Mouse (Mus musculus) cerebellum, postnatal 36 days (tissue): ENCODE results near the gene 1110008P14Rik.
"Not testable (repeated sequence)": the region's sequence is repeated elsewhere in the genome, so short reads cannot be mapped to it uniquely, and the experiment has no call there.

Experiments used
- DNase-seq, 2 experiments: peaks; one replicate each; pipeline ENCODE4 v3.0.0; 2021 to 2022; ENCODE audit warnings: mixed read lengths in 2 of 2

1110008P14Rik gene

DNA sequence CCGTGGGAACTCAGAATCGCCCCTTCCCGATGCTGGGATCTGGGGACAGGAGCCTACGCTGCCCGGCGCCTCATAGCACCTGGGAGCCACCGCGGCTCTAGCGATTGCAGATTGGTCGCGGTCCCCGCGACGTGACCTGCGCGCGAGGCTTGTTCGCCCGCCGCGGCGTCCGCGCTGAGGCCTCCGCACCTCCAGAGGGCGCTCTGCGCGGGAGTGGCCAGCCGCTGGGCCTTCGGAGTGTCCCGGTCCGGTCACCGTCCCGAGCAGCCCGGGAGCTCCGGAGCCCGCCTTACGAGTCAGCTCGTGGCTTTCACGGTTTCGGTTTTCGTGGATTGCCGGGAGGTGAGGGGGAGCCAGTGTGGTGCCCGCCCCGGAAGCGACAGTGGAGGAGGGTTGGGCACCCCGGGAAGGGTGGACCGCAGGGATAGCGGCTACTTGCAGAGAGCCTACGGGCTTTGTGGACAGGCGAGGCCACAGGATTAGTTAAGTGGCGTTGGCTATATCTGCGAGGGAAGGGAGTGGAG, 18.9 kb downstream of the 1110008P14Rik start:
- DNase-seq: peak; percentile 96

- not testable (repeated sequence) for DNase-seq
These were observed 19.5 kb downstream of the 1110008P14Rik start for GRCm38 (mm10) chr2:32362274-32362673.

GRCm38 (mm10) chr2:32361437-32361836, 20.3 kb downstream of the 1110008P14Rik start:
- peak; percentile 88 to 90 for DNase-seq

GRCm38 (mm10) chr2:32360741-32361140, 21.0 kb downstream of the 1110008P14Rik start:
- DNase-seq: peak; percentile 80 to 84

- no peak for DNase-seq
These were observed 23.4 kb downstream of the 1110008P14Rik start for GRCm38 (mm10) chr2:32358381-32358780.

DNA sequence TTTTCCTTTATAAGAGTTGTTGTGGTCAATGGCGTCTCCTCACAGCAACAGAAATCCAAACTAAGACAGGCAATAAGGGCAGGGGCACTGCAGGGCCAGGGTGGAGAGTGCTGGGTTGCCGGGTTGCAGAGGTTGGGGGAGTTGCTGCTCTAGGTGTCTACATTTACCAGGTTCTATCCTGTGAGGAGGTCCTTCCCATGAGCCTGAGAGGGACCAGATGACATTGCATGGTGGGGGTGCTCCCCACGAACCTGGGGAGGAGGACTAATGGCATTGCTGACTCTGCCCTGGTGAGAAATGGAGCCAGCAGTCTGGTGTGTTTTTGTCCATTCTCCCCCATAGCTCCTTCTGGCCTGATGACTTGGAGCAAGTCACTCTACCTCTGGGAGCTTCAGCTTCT, 24.0 kb downstream of the 1110008P14Rik start:
- no peak for DNase-seq

DNA sequence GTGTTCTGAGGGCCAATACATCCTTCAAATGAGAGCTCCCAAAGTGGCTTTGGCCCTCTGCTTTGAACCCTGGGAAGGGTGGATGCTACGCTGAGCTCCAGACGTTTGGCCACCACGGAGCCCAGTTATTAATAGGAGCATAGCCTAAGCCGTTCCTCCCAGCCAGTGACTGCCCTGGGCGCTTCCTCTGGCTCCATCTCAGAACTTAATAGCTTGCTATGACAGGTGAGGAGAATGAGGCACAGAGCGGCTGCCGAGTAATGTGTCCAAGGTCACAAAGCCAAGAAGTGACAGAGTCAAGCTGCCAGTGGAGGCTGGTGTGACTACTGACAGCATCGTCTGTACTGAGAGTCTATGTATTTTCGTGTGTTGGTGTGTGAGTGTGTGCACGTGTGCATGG, 25.5 kb downstream of the 1110008P14Rik start:
- DNase-seq: no peak

DNA sequence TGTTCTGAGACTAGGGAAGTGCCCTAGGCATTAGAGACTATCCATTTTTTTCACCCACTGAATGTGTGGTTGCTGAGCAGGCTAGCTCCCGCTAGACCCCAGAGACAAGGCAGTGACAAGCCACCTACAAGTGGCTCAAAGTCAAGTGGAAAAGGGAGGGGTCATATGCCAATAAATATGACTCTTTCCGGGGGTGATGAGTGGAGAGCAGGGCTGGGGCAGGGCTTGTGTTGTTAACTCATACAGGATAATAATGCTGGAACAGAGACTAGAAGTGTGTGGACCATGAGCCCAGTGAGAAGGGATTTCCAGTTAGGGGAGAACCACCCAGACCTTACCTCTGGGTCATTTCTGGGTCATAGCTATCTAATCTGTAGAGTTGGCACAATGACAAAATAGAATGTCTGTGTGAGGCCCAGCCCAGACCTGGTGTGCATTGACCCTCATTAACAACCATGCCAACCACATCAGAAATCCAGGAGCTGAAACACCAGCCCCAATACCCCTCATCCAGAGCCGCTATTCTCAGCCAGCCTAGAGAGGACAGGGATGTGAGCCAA, 27.3 kb downstream of the 1110008P14Rik start:
- no peak for DNase-seq

- no peak for DNase-seq
These were observed 27.9 kb downstream of the 1110008P14Rik start for GRCm38 (mm10) chr2:32353836-32354235.

- peak; percentile 98 for DNase-seq
These were observed 28.7 kb downstream of the 1110008P14Rik start, which contains the start of gene Dnm1 for GRCm38 (mm10) chr2:32353007-32353542. Gene Dnm1 (minus strand): TSS chr2:32353338.

DNA sequence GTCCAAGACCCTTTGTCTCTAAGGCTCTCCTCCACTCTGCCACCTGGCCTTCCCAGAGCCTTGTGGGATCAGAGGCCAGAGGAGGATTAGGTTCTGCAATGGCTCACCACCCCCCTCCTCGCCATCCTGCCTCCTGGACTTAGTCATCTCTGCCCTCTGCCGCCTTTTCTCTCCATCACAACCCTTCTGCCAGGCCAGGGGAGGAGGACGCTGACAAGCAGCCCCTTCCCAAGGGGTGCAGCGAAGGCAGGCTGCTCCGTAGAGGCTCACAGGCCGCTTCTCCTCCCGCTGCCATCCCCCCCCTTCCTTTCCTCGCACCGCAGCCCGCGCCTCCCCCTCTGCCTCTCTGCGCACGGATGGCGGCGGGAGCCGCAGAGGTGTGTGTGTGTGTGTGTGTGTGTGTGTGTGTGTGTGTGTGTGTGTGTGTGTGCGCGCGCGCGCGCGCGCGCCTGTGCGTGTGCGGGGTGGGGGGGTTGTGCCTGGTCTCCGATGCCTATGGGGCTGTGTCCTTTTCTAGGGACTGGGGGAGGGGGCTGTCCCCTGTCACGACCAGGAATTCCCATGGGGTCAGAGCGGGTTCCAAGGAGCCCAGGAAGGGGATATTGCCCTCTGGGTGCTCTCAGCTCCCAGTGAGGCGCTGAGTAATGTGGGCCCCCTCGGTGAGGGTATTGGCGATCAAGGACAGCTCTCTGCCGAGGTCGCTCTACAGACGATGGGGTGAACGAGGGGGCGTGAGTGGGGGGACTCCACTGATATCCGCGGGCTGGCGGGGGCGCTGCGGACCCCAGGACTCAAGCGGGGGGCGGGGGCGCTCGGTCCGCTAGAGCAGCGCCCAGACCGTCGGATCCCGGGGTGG, 29.4 kb downstream of the 1110008P14Rik start, which contains the start of gene Ciz1:
Ciz1 (plus strand) TSS at position 177 of the 856 bp plus-strand sequence.
- peak; percentile 75 to 78 for DNase-seq

DNA sequence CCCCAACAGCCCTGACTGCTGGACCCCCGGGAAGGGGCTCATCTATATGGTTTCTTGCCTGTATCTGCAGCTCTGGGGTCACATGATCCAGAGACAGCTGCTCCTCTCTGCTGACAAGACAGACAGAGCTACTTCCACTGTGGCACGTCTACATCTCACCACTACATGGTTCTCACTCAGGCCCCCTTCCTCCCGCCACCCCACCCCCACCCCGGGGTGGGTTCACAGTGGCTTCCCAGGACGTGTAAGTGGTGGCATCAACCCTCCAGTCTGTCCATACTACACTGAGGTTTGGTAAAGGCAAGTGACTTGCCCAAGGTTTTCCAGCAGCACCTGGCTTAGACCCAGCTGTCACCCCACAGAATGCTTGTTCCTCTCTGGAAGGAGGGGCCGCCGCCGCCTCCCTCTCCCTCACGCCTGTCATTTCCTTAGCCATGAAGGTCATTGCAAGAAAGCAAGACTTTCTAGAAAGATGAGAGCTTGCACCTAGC, 30.2 kb downstream of the 1110008P14Rik start:
- DNase-seq: peak; percentile 61 to 66

DNA sequence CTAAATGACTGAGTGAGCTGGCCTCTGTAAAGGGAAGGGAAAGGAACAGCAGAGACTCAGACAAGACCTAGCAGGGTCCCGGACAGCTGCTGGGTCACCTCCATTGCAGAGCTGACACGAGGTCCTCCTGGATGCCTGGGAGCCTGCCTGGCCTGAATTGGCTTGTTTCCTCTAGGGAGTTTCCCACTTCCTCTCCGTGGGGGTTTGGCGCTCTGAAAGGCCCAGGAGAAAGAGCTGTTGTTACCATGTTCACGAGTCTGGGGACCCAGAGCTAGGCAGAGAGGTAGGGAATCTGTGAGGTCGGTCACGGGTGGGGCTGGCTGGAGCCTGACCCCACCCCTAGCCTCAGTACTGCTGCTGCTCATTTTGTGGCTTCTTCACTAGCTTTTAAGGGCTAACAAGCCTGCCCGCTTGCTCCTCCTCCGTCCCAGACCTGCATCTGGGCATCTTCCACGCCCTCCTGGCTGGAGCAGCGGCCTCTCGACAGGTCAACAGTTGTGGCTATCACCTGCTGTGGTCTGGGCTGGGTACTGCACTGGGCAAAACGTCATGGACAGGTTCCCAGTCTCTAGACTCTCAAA, 31.2 kb downstream of the 1110008P14Rik start:
- peak; percentile 62 to 63 for DNase-seq

DNA sequence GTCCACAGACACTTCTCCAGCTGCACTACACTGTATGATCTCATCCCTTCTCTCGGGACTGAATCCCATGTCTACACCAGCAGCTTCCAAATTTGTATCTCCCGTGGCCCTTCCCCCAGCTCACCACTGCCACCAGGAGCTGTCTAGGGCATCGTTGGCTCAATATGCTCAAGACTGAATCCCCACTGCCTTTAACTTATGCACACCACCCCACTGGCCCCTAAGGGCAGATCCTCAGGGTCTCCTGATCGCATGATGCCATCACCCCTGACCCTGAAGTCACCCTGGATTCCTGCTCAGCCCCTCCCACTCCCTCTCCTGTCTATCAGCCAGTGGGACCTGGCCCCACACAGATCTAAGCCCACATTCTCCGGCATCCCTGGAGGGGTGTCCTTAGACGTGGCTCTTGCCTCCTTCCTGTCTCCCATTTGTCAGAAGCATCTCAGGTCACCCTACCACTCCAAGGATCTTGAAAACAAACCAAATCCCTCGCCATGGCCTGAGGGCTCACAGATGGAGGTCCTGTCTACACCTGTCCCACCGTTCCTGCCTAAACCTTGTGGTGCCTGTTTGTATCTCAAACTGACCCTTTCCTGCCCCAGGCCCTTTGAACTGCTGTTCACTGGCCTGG, 32.0 kb downstream of the 1110008P14Rik start:
- DNase-seq: peak; percentile 39 to 48

- peak; percentile 70 to 71 for DNase-seq
These were observed 33.4 kb downstream of the 1110008P14Rik start for GRCm38 (mm10) chr2:32348311-32348710.

DNA sequence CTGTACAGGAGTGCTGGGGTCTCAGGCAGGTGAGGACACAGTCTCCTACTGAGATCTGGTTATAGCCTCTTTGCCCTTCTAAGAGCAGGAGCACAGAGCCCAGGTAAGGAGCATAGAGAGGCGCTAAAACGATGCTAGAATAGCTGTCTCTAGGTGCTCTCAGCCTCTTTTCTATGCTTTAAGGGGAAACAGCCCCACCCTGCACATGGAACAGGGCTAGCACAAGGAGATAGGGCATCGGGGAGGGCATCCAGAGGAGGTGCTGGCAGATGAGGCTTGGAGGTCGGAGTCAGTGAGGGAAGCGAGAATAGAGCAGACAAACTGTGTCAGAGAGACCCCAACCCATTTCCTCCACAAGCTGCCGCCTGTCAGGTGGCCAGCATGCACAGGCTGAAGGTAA, 34.7 kb downstream of the 1110008P14Rik start:
- peak in 1 of 2 experiments; percentile 35 for DNase-seq

DNA sequence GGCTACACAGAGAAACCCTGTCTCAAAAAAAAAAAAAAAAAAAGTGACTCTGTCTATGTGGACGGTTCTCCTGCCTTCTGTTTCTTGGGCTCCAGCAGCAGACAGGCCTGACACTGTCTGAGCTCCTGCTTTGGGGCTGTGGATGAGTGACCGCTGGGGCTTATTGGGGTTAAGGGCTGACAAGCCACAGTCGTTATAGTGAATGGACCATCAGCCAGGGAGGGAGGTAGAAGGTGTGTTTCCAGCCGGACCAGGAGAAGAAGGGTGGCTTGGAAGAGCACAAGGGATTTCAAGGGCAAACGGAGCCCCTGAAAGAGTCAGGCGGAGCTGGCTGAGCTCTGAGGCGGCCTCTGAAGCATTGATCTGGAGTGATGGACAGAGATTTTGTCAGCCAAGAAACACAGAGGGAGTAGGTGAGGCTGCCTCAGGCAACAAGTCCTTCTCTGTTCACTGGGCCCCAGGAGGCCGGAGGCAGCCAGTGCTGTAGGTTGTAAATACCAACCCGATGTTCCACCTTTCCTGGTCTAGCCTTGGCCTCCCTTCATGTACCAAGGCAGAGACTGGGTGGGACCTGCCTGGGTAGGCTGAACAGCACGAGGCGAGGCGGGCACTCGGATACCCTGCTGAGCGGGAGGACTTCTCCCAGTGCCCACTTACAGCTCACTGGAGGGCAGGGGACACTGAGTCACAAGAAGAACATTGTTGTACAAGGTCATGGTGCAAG, 37.0 kb downstream of the 1110008P14Rik start:
- DNase-seq: peak; percentile 28 to 37

GRCm38 (mm10) chr2:32344056-32344455, 37.7 kb downstream of the 1110008P14Rik start:
- peak; percentile 96 to 98 for DNase-seq

- DNase-seq: no peak
These were observed 38.4 kb downstream of the 1110008P14Rik start for GRCm38 (mm10) chr2:32343351-32343671.

GRCm38 (mm10) chr2:32342539-32343350, 39.0 kb downstream of the 1110008P14Rik start:
- DNase-seq: peak; percentile 84 to 85

- peak in 1 of 2 experiments; percentile 47 for DNase-seq
These were observed 39.7 kb downstream of the 1110008P14Rik start for GRCm38 (mm10) chr2:32342039-32342438.
